Mouse (Mus musculus): Measurements from ENCODE around the gene Rnf214. TPM values are rescaled to one million over a fixed set of nuclear protein-coding genes. Genes with fewer than 3 reads are reported as not detected.

Rnf214 gene
- polyA plus RNA-seq, 1 experiment from 2014 or later: 62.2 TPM

GRCm38 (mm10) chr9:45893681-45894080 is 13.0 kb downstream of the Rnf214 start:
- Histone ChIP-seq H3K4me2 (replicated peaks) (no peak overlapping the region), H3K27ac (no peak overlapping the region), H3K27me3 (no peaks in the 10 kb centered on the region), H3K9ac (no peak overlapping the region), H3K4me1 (no peaks in the 10 kb centered on the region), H3K9me3 (no peaks in the 10 kb centered on the region), H3K36me3 (peaks cover 73% of the 10 kb centered on the region), H3K4me3 (no peak overlapping the region)
- ATAC-seq (ENCODE audit: insufficient number of reproducible peaks, insufficient read depth, low FRiP score, low TSS enrichment): no peak

- Histone ChIP-seq H3K4me2 (replicated peaks) (no peak overlapping the region), H3K4me1 (no peaks in the 10 kb centered on the region), H3K36me3 (peaks cover 50% of the 10 kb centered on the region), H3K27ac (no peak overlapping the region), H3K27me3 (no peaks in the 10 kb centered on the region), H3K4me3 (no peak overlapping the region), H3K9ac (no peak overlapping the region), H3K9me3 (no peaks in the 10 kb centered on the region)
- 84% methylated on average over 2 of the region's 2 CpGs for WGBS
- ATAC-seq (ENCODE audit: insufficient number of reproducible peaks, insufficient read depth, low FRiP score, low TSS enrichment): no peak
Observed at GRCm38 (mm10) chr9:45877928-45878327, 28.8 kb downstream of the Rnf214 start.

GRCm38 (mm10) chr9:45870265-45870664 is 36.4 kb downstream of the Rnf214 start:
- H3K36me3 ChIP-seq: peaks cover 79% of the 10 kb centered on the region
- H3K27ac ChIP-seq: no peak overlapping the region
- H3K4me3 ChIP-seq: no peak overlapping the region
- 95% methylated on average over 3 of the region's 3 CpGs for WGBS
- H3K4me1 ChIP-seq: no peaks in the 10 kb centered on the region
- no peak overlapping the region for H3K9ac ChIP-seq
- H3K9me3 ChIP-seq: no peaks in the 10 kb centered on the region
- ATAC-seq (ENCODE audit: insufficient number of reproducible peaks, insufficient read depth, low FRiP score, low TSS enrichment): no peak
- no peak overlapping the region for H3K4me2 ChIP-seq (replicated peaks)
- no peaks in the 10 kb centered on the region for H3K27me3 ChIP-seq

GRCm38 (mm10) chr9:45869181-45869580 is 37.5 kb downstream of the Rnf214 start:
- H3K4me2 ChIP-seq (replicated peaks): no peak overlapping the region
- peaks cover 85% of the 10 kb centered on the region for H3K36me3 ChIP-seq
- 91% methylated on average over 3 of the region's 3 CpGs for WGBS

GRCm38 (mm10) chr9:45861813-45862212 is 44.9 kb downstream of the Rnf214 start:
- Histone ChIP-seq H3K27ac (no peak overlapping the region), H3K4me1 (no peaks in the 10 kb centered on the region), H3K9ac (no peak overlapping the region), H3K9me3 (no peaks in the 10 kb centered on the region), H3K4me3 (no peak overlapping the region), H3K4me2 (replicated peaks) (no peak overlapping the region), H3K27me3 (no peaks in the 10 kb centered on the region), H3K36me3 (peaks cover 91% of the 10 kb centered on the region)
- no peak for ATAC-seq (ENCODE audit: insufficient number of reproducible peaks, insufficient read depth, low FRiP score, low TSS enrichment)
- 92% methylated on average over 7 of the region's 7 CpGs for WGBS

More at GRCm38 (mm10) chr9:45869181-45869580, 37.5 kb downstream of the Rnf214 start:
- no peak overlapping the region for H3K4me3 ChIP-seq
- H3K27ac ChIP-seq: no peak overlapping the region
- H3K4me1 ChIP-seq: no peaks in the 10 kb centered on the region
- H3K9ac ChIP-seq: no peak overlapping the region
- no peaks in the 10 kb centered on the region for H3K9me3 ChIP-seq
- ATAC-seq (ENCODE audit: insufficient number of reproducible peaks, insufficient read depth, low FRiP score, low TSS enrichment): no peak
- H3K27me3 ChIP-seq: no peaks in the 10 kb centered on the region

GRCm38 (mm10) chr9:45859364-45859763 is 47.3 kb downstream of the Rnf214 start:
- Histone ChIP-seq H3K9ac (no peak overlapping the region), H3K36me3 (peaks cover 93% of the 10 kb centered on the region), H3K27ac (no peak overlapping the region), H3K27me3 (no peaks in the 10 kb centered on the region), H3K4me1 (no peaks in the 10 kb centered on the region), H3K4me2 (replicated peaks) (no peak overlapping the region), H3K9me3 (no peaks in the 10 kb centered on the region), H3K4me3 (no peak overlapping the region)
- no peak for ATAC-seq (ENCODE audit: insufficient number of reproducible peaks, insufficient read depth, low FRiP score, low TSS enrichment)
- WGBS: 94% methylated on average over 10 of the region's 10 CpGs

- ATAC-seq (ENCODE audit: insufficient number of reproducible peaks, insufficient read depth, low FRiP score, low TSS enrichment): no peak
- Histone ChIP-seq H3K27ac (no peak overlapping the region), H3K9ac (no peak overlapping the region), H3K36me3 (peaks cover 47% of the 10 kb centered on the region), H3K4me1 (0 out of 2 replicates have a peak, but pooled peaks cover 3% of the 10 kb centered on the region), H3K27me3 (no peaks in the 10 kb centered on the region), H3K4me2 (replicated peaks) (no peak overlapping the region), H3K9me3 (no peaks in the 10 kb centered on the region), H3K4me3 (no peak overlapping the region)
- WGBS: 54% methylated on average over 1 of the region's 1 CpGs
Observed at GRCm38 (mm10) chr9:45854136-45854535, 52.6 kb downstream of the Rnf214 start.

- no peak for ATAC-seq (ENCODE audit: insufficient number of reproducible peaks, insufficient read depth, low FRiP score, low TSS enrichment)
- WGBS: 92% methylated on average over 2 of the region's 2 CpGs
- Histone ChIP-seq H3K4me2 (replicated peaks) (no peak overlapping the region), H3K36me3 (peaks cover 42% of the 10 kb centered on the region), H3K9ac (no peak overlapping the region), H3K27me3 (no peaks in the 10 kb centered on the region), H3K4me3 (no peak overlapping the region), H3K27ac (no peak overlapping the region), H3K4me1 (0 out of 2 replicates have a peak, but pooled peaks cover 3% of the 10 kb centered on the region), H3K9me3 (no peaks in the 10 kb centered on the region)
Observed at GRCm38 (mm10) chr9:45853695-45854094, 53.0 kb downstream of the Rnf214 start.

- ATAC-seq (ENCODE audit: insufficient number of reproducible peaks, insufficient read depth, low FRiP score, low TSS enrichment): no peak
- Histone ChIP-seq H3K36me3 (peaks cover 25% of the 10 kb centered on the region), H3K4me1 (0 out of 2 replicates have a peak, but pooled peaks cover 3% of the 10 kb centered on the region), H3K4me2 (replicated peaks) (no peak overlapping the region), H3K4me3 (no peak overlapping the region), H3K9me3 (no peaks in the 10 kb centered on the region), H3K27ac (no peak overlapping the region), H3K9ac (no peak overlapping the region), H3K27me3 (no peaks in the 10 kb centered on the region)
- 93% methylated on average over 2 of the region's 2 CpGs for WGBS
Observed at GRCm38 (mm10) chr9:45851776-45852175, 54.9 kb downstream of the Rnf214 start.

GRCm38 (mm10) chr9:45851330-45851729 is 55.4 kb downstream of the Rnf214 start:
- H3K27ac ChIP-seq: no peak overlapping the region
- no peak for ATAC-seq (ENCODE audit: insufficient number of reproducible peaks, insufficient read depth, low FRiP score, low TSS enrichment)
- H3K9me3 ChIP-seq: no peaks in the 10 kb centered on the region
- H3K9ac ChIP-seq: no peak overlapping the region
- no peak overlapping the region for H3K4me2 ChIP-seq (replicated peaks)
- no peaks in the 10 kb centered on the region for H3K27me3 ChIP-seq
- H3K36me3 ChIP-seq: peaks cover 21% of the 10 kb centered on the region
- H3K4me3 ChIP-seq: no peak overlapping the region
- WGBS: 63% methylated on average over 5 of the region's 5 CpGs
- H3K4me1 ChIP-seq: 0 out of 2 replicates have a peak, but pooled peaks cover 3% of the 10 kb centered on the region

GRCm38 (mm10) chr9:45850528-45851155 is 56.1 kb downstream of the Rnf214 start:
- H3K4me2 ChIP-seq (replicated peaks): no peak overlapping the region
- 88% methylated on average over 8 of the region's 8 CpGs for WGBS
- 0 out of 2 replicates have a peak, but pooled peaks cover 3% of the 10 kb centered on the region for H3K4me1 ChIP-seq
- H3K27ac ChIP-seq: peak overlapping the region; percentile 58
- no peak overlapping the region for H3K9ac ChIP-seq
- no peak for ATAC-seq (ENCODE audit: insufficient number of reproducible peaks, insufficient read depth, low FRiP score, low TSS enrichment)
- no peaks in the 10 kb centered on the region for H3K27me3 ChIP-seq
- no peak overlapping the region for H3K4me3 ChIP-seq
- H3K36me3 ChIP-seq: peaks cover 14% of the 10 kb centered on the region
- no peaks in the 10 kb centered on the region for H3K9me3 ChIP-seq

GRCm38 (mm10) chr9:45849528-45850408 is 56.9 kb downstream of the Rnf214 start:
- H3K27me3 ChIP-seq: no peaks in the 10 kb centered on the region
- H3K9me3 ChIP-seq: no peaks in the 10 kb centered on the region
- H3K4me3 ChIP-seq: no peak overlapping the region
- ATAC-seq (ENCODE audit: insufficient number of reproducible peaks, insufficient read depth, low FRiP score, low TSS enrichment): no peak
- peak overlapping the region; percentile 58; the same call in 1 of the 2 replicates for H3K27ac ChIP-seq
- H3K4me2 ChIP-seq (replicated peaks): no peak overlapping the region
- H3K9ac ChIP-seq: no peak overlapping the region
- peaks cover 6% of the 10 kb centered on the region for H3K36me3 ChIP-seq
- WGBS: 69% methylated on average over 9 of the region's 9 CpGs
- H3K4me1 ChIP-seq: 0 out of 2 replicates have a peak, but pooled peaks cover 3% of the 10 kb centered on the region
